Mouse (Mus musculus) retina, adult 2 months (tissue): Measurements from ENCODE around the gene Olfr622.

Experiments
- DNase-seq: peaks from one replicate; pipeline ENCODE4 v3.0.0-alpha.2; 2012; ENCODE audit warnings: low read depth, low spot score

Gene Olfr622

GRCm38 (mm10) chr7:103642602-103643001 is at the start of gene Olfr622:
Gene Olfr622 (minus strand): TSS chr7:103642702.
- no peak for DNase-seq

- no peak for DNase-seq
Measured at GRCm38 (mm10) chr7:103682420-103682819, 39.9 kb upstream of the Olfr622 start, which contains the start of gene Olfr625-ps1. Gene Olfr625-ps1 (plus strand): TSS chr7:103682720.

- no peak for DNase-seq
Measured at GRCm38 (mm10) chr7:103671091-103671490, 28.6 kb upstream of the Olfr622 start, which contains the start of gene Olfr624. Gene Olfr624 (minus strand): TSS chr7:103671191.

- DNase-seq, result no peak
Measured at GRCm38 (mm10) chr7:103663598-103663997, 21.1 kb upstream of the Olfr622 start, which contains the start of gene Olfr623. Gene Olfr623 (minus strand): TSS chr7:103663698.

- DNase-seq, result no peak
Measured at GRCm38 (mm10) chr7:103644070-103644469, 1.6 kb upstream of the Olfr622 start.

GRCm38 (mm10) chr7:103636795-103637194 is 5.7 kb downstream of the Olfr622 start:
- no peak for DNase-seq

GRCm38 (mm10) chr7:103612434-103612833 is 30.1 kb downstream of the Olfr622 start, which contains the start of gene Olfr620:
Gene Olfr620 (minus strand): TSS chr7:103612534.
- no peak for DNase-seq

GRCm38 (mm10) chr7:103607425-103607824 is 35.1 kb downstream of the Olfr622 start:
- DNase-seq, result no peak

GRCm38 (mm10) chr7:103600275-103600674 is 42.2 kb downstream of the Olfr622 start, which contains the start of gene Olfr619:
Gene Olfr619 (plus strand): TSS chr7:103600575.
- no peak for DNase-seq

GRCm38 (mm10) chr7:103589803-103590202 is 52.7 kb downstream of the Olfr622 start, which contains the start of gene Olfr618:
Gene Olfr618 (plus strand): TSS chr7:103590103.
- DNase-seq, result no peak
